Mouse (Mus musculus) lung, embryonic 15.5 days (tissue): ENCODE results near the gene Lifr. TPM values are rescaled to one million over a fixed set of nuclear protein-coding genes. Genes with fewer than 3 reads are reported as not detected.

ENCODE experiments used
- polyA plus RNA-seq: library from polyadenylated mRNA; unstranded; fragments of >200 nt; fragmentation: Nextera tagmentation; extraction: Ambion mirVana; gene quantifications from 2 replicates; pipeline ENCODE4 v1.2.1, GENCODE M21; 2015

Lifr gene
- polyA plus RNA-seq, 1 experiment from 2014 or later = 24.1 TPM

Other genes with a start within 250 kb of the Lifr start
- 1.1 and 2.1 TPM in 2 replicates for gene Osmr, start 215.6 kb upstream of the Lifr start, polyA plus RNA-seq